Mouse (Mus musculus): Measurements from ENCODE around the gene Hnrnpf. TPM values are rescaled to one million over a fixed set of nuclear protein-coding genes. Genes with fewer than 3 reads are reported as not detected.

Hnrnpf gene
- polyA plus RNA-seq, 1 experiment from 2014 or later, result 313 TPM

- H3K4me3 ChIP-seq, result no peak overlapping the region
- no peaks in the 10 kb centered on the region for H3K36me3 ChIP-seq
- WGBS, result 88% methylated on average over 5 of the region's 5 CpGs
- H3K27me3 ChIP-seq, result no peaks in the 10 kb centered on the region
- no peaks in the 10 kb centered on the region for H3K9me3 ChIP-seq
- H3K9ac ChIP-seq, result no peak overlapping the region
- H3K4me1 ChIP-seq (replicated peaks), result no peaks in the 10 kb centered on the region
- H3K4me2 ChIP-seq, result no peak overlapping the region
- no peak for ATAC-seq (ENCODE audit: low FRiP score)
- no peak overlapping the region for H3K27ac ChIP-seq
These were observed 2.3 kb upstream of the Hnrnpf start for GRCm38 (mm10) chr6:117897800-117898199.

- H3K4me1 ChIP-seq (replicated peaks), result peaks cover 6% of the 10 kb centered on the region; the same call in 1 of the 2 replicates
- no peaks in the 10 kb centered on the region for H3K27me3 ChIP-seq
- H3K27ac ChIP-seq, result no peak overlapping the region
- H3K4me3 ChIP-seq, result no peak overlapping the region
- no peak overlapping the region for H3K4me2 ChIP-seq
- ATAC-seq (ENCODE audit: low FRiP score), result no peak
- no peaks in the 10 kb centered on the region for H3K36me3 ChIP-seq
- WGBS, result 72% methylated on average over 9 of the region's 9 CpGs
- no peaks in the 10 kb centered on the region for H3K9me3 ChIP-seq
- no peak overlapping the region for H3K9ac ChIP-seq
These were observed 1.6 kb downstream of the Hnrnpf start for GRCm38 (mm10) chr6:117901510-117902402.

GRCm38 (mm10) chr6:117902556-117902955 is 2.4 kb downstream of the Hnrnpf start:
- Histone ChIP-seq H3K9ac (no peak overlapping the region), H3K4me2 (no peak overlapping the region), H3K4me3 (no peak overlapping the region), H3K27ac (no peak overlapping the region), H3K9me3 (no peaks in the 10 kb centered on the region), H3K4me1 (replicated peaks) (peaks cover 6% of the 10 kb centered on the region; the same call in 1 of the 2 replicates), H3K36me3 (no peaks in the 10 kb centered on the region), H3K27me3 (no peaks in the 10 kb centered on the region)
- WGBS, result 88% methylated on average over 4 of the region's 4 CpGs
- ATAC-seq (ENCODE audit: low FRiP score), result no peak

GRCm38 (mm10) chr6:117903836-117904235 is 3.7 kb downstream of the Hnrnpf start:
- Histone ChIP-seq H3K4me2 (no peak overlapping the region), H3K27ac (no peak overlapping the region), H3K4me3 (no peak overlapping the region), H3K9ac (no peak overlapping the region), H3K9me3 (no peaks in the 10 kb centered on the region), H3K36me3 (no peaks in the 10 kb centered on the region), H3K27me3 (no peaks in the 10 kb centered on the region), H3K4me1 (replicated peaks) (peaks cover 18% of the 10 kb centered on the region)
- 87% methylated on average over 3 of the region's 3 CpGs for WGBS
- ATAC-seq (ENCODE audit: low FRiP score), result no peak

- no peak overlapping the region for H3K27ac ChIP-seq
- no peaks in the 10 kb centered on the region for H3K9me3 ChIP-seq
- peak overlapping the region; percentile 56 for H3K4me2 ChIP-seq
- peak overlapping the region; percentile 71; the same call in 1 of the 2 replicates for H3K9ac ChIP-seq
- H3K4me3 ChIP-seq, result peak overlapping the region; percentile 100
- 34% methylated on average over 4 of the region's 4 CpGs for WGBS
- H3K4me1 ChIP-seq (replicated peaks), result peaks cover 28% of the 10 kb centered on the region
- H3K27me3 ChIP-seq, result no peaks in the 10 kb centered on the region
- ATAC-seq (ENCODE audit: low FRiP score), result no peak
- no peaks in the 10 kb centered on the region for H3K36me3 ChIP-seq
These were observed 5.3 kb downstream of the Hnrnpf start for GRCm38 (mm10) chr6:117905260-117905930.

GRCm38 (mm10) chr6:117906015-117906531 is 5.9 kb downstream of the Hnrnpf start:
- no peaks in the 10 kb centered on the region for H3K27me3 ChIP-seq
- H3K36me3 ChIP-seq, result no peaks in the 10 kb centered on the region
- under 1% methylated on average over 25 of the region's 25 CpGs for WGBS
- H3K27ac ChIP-seq, result peak overlapping the region; percentile 77
- no peaks in the 10 kb centered on the region for H3K9me3 ChIP-seq
- ATAC-seq (ENCODE audit: low FRiP score), result peak; percentile 53
- peak overlapping the region; percentile 71 for H3K9ac ChIP-seq
- H3K4me1 ChIP-seq (replicated peaks), result peaks cover 28% of the 10 kb centered on the region
- H3K4me3 ChIP-seq, result peak overlapping the region; percentile 100
- peak overlapping the region; percentile 56 for H3K4me2 ChIP-seq

- Histone ChIP-seq H3K27ac (peak overlapping the region; percentile 93), H3K4me1 (replicated peaks) (peaks cover 28% of the 10 kb centered on the region), H3K36me3 (no peaks in the 10 kb centered on the region), H3K9ac (peak overlapping the region; percentile 96), H3K27me3 (no peaks in the 10 kb centered on the region), H3K4me3 (peak overlapping the region; percentile 100), H3K9me3 (no peaks in the 10 kb centered on the region), H3K4me2 (peak overlapping the region; percentile 100)
- under 1% methylated on average over 62 of the region's 68 CpGs for WGBS
- ATAC-seq (ENCODE audit: low FRiP score), result peak; percentile 98
These were observed 6.6 kb downstream of the Hnrnpf start for GRCm38 (mm10) chr6:117906590-117907271.

GRCm38 (mm10) chr6:117907301-117907978 is 7.3 kb downstream of the Hnrnpf start:
- no peaks in the 10 kb centered on the region for H3K9me3 ChIP-seq
- H3K27ac ChIP-seq, result peak overlapping the region; percentile 93
- H3K4me2 ChIP-seq, result peak overlapping the region; percentile 100
- under 1% methylated on average over 73 of the region's 77 CpGs for WGBS
- H3K4me3 ChIP-seq, result peak overlapping the region; percentile 100
- H3K27me3 ChIP-seq, result no peaks in the 10 kb centered on the region
- ATAC-seq (ENCODE audit: low FRiP score), result peak; percentile 52
- peak overlapping the region; percentile 96 for H3K9ac ChIP-seq
- H3K36me3 ChIP-seq, result no peaks in the 10 kb centered on the region
- peaks cover 28% of the 10 kb centered on the region for H3K4me1 ChIP-seq (replicated peaks)

- H3K9ac ChIP-seq, result peak overlapping the region; percentile 96
These were observed 7.8 kb downstream of the Hnrnpf start for GRCm38 (mm10) chr6:117907979-117908355.

GRCm38 (mm10) chr6:117908424-117908900 is 8.3 kb downstream of the Hnrnpf start:
- peak overlapping the region; percentile 100 for H3K4me3 ChIP-seq
- no peak overlapping the region for H3K27ac ChIP-seq
- H3K4me1 ChIP-seq (replicated peaks), result peaks cover 28% of the 10 kb centered on the region
- no peaks in the 10 kb centered on the region for H3K36me3 ChIP-seq
- H3K27me3 ChIP-seq, result no peaks in the 10 kb centered on the region
- WGBS, result 1% methylated on average over 14 of the region's 14 CpGs
- H3K4me2 ChIP-seq, result peak overlapping the region; percentile 100
- H3K9me3 ChIP-seq, result no peaks in the 10 kb centered on the region
- no peak for ATAC-seq (ENCODE audit: low FRiP score)
- peak overlapping the region; percentile 96 for H3K9ac ChIP-seq

More at GRCm38 (mm10) chr6:117907979-117908355, 7.8 kb downstream of the Hnrnpf start:
- Histone ChIP-seq H3K27ac (peak overlapping the region; percentile 93; the same call in 1 of the 2 replicates), H3K27me3 (no peaks in the 10 kb centered on the region), H3K4me1 (replicated peaks) (peaks cover 28% of the 10 kb centered on the region), H3K4me2 (peak overlapping the region; percentile 100), H3K36me3 (no peaks in the 10 kb centered on the region), H3K9me3 (no peaks in the 10 kb centered on the region), H3K4me3 (peak overlapping the region; percentile 100)
- WGBS, result under 1% methylated on average over 26 of the region's 26 CpGs
- no peak for ATAC-seq (ENCODE audit: low FRiP score)

GRCm38 (mm10) chr6:117910120-117910661 is 10.1 kb downstream of the Hnrnpf start:
- Histone ChIP-seq H3K27ac (no peak overlapping the region), H3K4me1 (replicated peaks) (peaks cover 28% of the 10 kb centered on the region), H3K4me3 (no peak overlapping the region), H3K9ac (no peak overlapping the region), H3K36me3 (no peaks in the 10 kb centered on the region), H3K9me3 (no peaks in the 10 kb centered on the region), H3K4me2 (no peak overlapping the region), H3K27me3 (no peaks in the 10 kb centered on the region)
- 83% methylated on average over 6 of the region's 6 CpGs for WGBS
- no peak for ATAC-seq (ENCODE audit: low FRiP score)
